ENCODE assay signal across 12 mouse cellular contexts in genomic region chr2:120951208-120951607, GRCm38 (mm10). TPM values are rescaled to one million over a fixed set of nuclear protein-coding genes. Genes with fewer than 3 reads are reported as not detected.
DNase-seq lines count a peak whose midpoint lies in the region; ATAC-seq lines count a peak whose summit lies in the region.
"Had no signal": no experiment of that assay in that cellular context is flagged by ENCODE, and none has a peak within 500 bp of the region (broad histone marks: within the 10 kb centered on the region; RNA-seq: fewer than 3 reads in every experiment).

No protein-coding gene starts in this region.

- no peaks in the 10 kb centered on the region for H3K9me3 ChIP-seq in heart, embryonic 12.5 days (replicated peaks)
- H3K9me3 ChIP-seq: embryonic facial prominence, embryonic 12.5 days had no signal

- peaks cover 56% of the 10 kb centered on the region for H3K36me3 ChIP-seq in heart, embryonic 12.5 days

- no peak overlapping the region for H3K4me3 ChIP-seq in heart, embryonic 12.5 days
- H3K4me3 ChIP-seq: embryonic facial prominence, embryonic 12.5 days had no signal

- H3K9ac ChIP-seq in heart, embryonic 12.5 days, result no peak overlapping the region
- H3K9ac ChIP-seq: embryonic facial prominence, embryonic 12.5 days had no signal

- peak; percentile 35 to 59 for DNase-seq in frontal cortex, postnatal 36 days (ENCODE audit: low spot score in 2 of 2)
- no peak for DNase-seq in frontal cortex, postnatal 25 days (ENCODE audit: low spot score in 2 of 2)
- DNase-seq in brain, adult 2 months (ENCODE audit: low read depth, low spot score), result peak; percentile 93
- peak; percentile 37 to 42 for DNase-seq in kidney, adult 8-10 months
- DNase-seq in left cerebral cortex, postnatal 10 days (ENCODE audit: extremely low spot score in 1 of 2, low spot score in 2 of 2), result peak; percentile 8 to 20
- DNase-seq in yolk sac, embryonic 10.5 days (ENCODE audit: low spot score), result no peak
- no peak for DNase-seq in adrenal gland, postnatal 25 days
- DNase-seq: liver; lung, postnatal 36 days had no signal

- H3K4me1 ChIP-seq in heart, embryonic 12.5 days (replicated peaks), result 0 out of 2 replicates have a peak, but pooled peaks cover 3% of the 10 kb centered on the region
- H3K4me1 ChIP-seq: embryonic facial prominence, embryonic 12.5 days had no signal

- 78% methylated on average over 5 of the region's 5 CpGs for WGBS in heart, embryonic 12.5 days

- no peak overlapping the region for H3K4me2 ChIP-seq in heart, embryonic 12.5 days
- H3K4me2 ChIP-seq: embryonic facial prominence, embryonic 12.5 days had no signal

- ATAC-seq in heart, embryonic 12.5 days (ENCODE audit: insufficient number of reproducible peaks, low FRiP score), result no peak
- ATAC-seq: intestine, embryonic 16.5 days had no signal

- intact Hi-C loops in left cerebral cortex, postnatal 10 days (cut with DNase I), result no loop called here

- H3K27ac ChIP-seq in heart, embryonic 12.5 days (ENCODE audit: poor library complexity, severe bottlenecking), result no peak overlapping the region
- H3K27ac ChIP-seq: embryonic facial prominence, embryonic 12.5 days had no signal

- no peaks in the 10 kb centered on the region for H3K27me3 ChIP-seq in heart, embryonic 12.5 days (replicated peaks)
- H3K27me3 ChIP-seq: embryonic facial prominence, embryonic 12.5 days had no signal

RNA-seq across cellular contexts. Expression of gene Ubr1, which starts 19.3 kb away (rescaled TPM):
- total RNA-seq in left cerebral cortex, postnatal 10 days (2021), result 10 to 100 TPM; 40.9 to 42.3 TPM
- 27.7 and 40.6 TPM in 2 replicates for total RNA-seq in adrenal gland, postnatal 25 days (2021)
- 19.6 and 20.9 TPM in 2 replicates for polyA plus RNA-seq in heart, embryonic 12.5 days (2016; fragmentation: Nextera tagmentation; extraction: Ambion mirVana)

RNA-seq across cellular contexts. Expression of gene Tmem62, which starts 25.6 kb away (rescaled TPM):
- total RNA-seq in left cerebral cortex, postnatal 10 days (2021), result 10 to 100 TPM; 20.6 to 24.9 TPM
- 26.7 and 27.9 TPM in 2 replicates for total RNA-seq in adrenal gland, postnatal 25 days (2021)
- polyA plus RNA-seq in heart, embryonic 12.5 days (2016; fragmentation: Nextera tagmentation; extraction: Ambion mirVana), result 2.0 and 2.8 TPM in 2 replicates

RNA-seq across cellular contexts. Expression of gene Ccndbp1, which starts 57.0 kb away (rescaled TPM):
- 10 to 100 TPM; 57.1 to 59.1 TPM for total RNA-seq in left cerebral cortex, postnatal 10 days (2021)
- 48.2 and 51.3 TPM in 2 replicates for total RNA-seq in adrenal gland, postnatal 25 days (2021)
- 38.1 and 38.5 TPM in 2 replicates for polyA plus RNA-seq in heart, embryonic 12.5 days (2016; fragmentation: Nextera tagmentation; extraction: Ambion mirVana)

Comparison
In these comparisons a context has a peak if more than half of its experiments do, and no peak if none do; other contexts are left out.
1. DNase-seq: peak in frontal cortex, postnatal 36 days (2 of 2), brain, adult 2 months (single experiment), kidney, adult 8-10 months (2 of 2) and left cerebral cortex, postnatal 10 days (2 of 2); none in frontal cortex, postnatal 25 days (0 of 2), yolk sac, embryonic 10.5 days (single experiment) and adrenal gland, postnatal 25 days (single experiment).